Mouse (Mus musculus): Measurements from ENCODE around the gene Foxp1.
A peak's percentile ranks its signal among the peaks of the same experiment; 100 is the strongest.

Gene Foxp1

DNA sequence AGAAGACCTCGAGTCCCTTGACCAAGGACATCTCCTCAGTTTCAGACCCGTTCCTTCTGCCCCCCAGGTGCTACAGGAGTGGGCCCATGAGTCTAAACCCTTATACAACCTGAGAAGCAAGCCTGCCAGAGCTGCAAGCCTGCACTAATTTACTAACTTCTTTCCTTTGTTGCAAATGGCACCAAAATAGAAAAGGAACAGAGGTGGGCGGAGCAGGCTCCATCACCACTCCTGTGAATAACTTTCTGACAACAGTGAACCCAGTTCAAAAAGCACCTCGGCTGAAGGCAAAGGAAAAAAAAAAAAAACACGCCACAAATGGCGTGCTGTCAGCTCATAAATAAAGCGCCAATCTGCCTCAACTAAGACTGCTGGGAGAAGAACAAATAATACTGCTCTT, 81.4 kb downstream of the Foxp1 start:
- no peak for DNase-seq (ENCODE audit: low read depth in 1 of 2, low spot score in 2 of 2)

DNA sequence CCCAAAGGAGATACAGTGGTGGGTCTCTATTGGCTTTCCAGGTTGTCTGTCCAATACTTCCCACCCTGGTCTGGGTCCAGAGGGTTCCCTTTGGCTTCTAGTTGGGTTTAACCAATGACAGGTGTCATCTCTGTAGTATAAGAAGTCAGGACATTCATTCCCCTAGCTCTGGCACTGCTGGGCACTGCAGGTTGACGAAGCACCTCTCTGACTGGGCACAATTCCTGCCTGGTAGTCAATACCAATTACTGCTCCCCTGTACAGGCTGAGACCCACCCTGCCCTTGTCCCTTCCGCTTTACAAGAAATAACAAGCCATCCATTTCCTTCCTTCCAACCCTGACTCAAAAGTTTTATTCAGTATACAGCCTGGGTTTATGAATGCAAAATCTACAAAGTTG, 81.9 kb downstream of the Foxp1 start:
- no peak for DNase-seq (ENCODE audit: low read depth in 1 of 2, low spot score in 2 of 2)

DNA sequence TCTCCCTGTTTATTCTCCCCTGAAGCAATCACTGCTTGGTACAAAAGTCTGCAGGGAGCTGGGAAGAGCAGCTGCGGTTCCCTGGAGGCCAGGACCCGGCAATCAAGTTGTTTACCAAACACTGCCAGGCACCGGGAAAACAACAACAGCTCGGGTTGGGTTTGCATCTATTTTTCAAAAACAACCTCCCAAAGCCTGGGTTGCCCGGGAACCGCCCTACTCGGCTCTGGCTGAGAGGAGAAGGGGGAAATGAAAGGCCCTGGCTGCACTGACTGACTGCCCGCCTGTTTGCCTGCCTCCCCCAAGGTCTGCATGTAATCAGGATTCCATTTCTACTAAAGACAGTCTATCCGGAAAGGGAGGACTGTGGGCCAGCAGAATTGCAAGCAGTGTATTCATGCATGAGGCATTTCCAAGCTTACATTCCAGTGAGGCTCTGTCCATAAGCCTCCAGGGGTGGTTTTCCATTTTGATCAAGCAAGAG, 82.6 kb downstream of the Foxp1 start:
- DNase-seq (ENCODE audit: low read depth in 1 of 2, low spot score in 2 of 2), result peak; percentile 38 to 45

DNA sequence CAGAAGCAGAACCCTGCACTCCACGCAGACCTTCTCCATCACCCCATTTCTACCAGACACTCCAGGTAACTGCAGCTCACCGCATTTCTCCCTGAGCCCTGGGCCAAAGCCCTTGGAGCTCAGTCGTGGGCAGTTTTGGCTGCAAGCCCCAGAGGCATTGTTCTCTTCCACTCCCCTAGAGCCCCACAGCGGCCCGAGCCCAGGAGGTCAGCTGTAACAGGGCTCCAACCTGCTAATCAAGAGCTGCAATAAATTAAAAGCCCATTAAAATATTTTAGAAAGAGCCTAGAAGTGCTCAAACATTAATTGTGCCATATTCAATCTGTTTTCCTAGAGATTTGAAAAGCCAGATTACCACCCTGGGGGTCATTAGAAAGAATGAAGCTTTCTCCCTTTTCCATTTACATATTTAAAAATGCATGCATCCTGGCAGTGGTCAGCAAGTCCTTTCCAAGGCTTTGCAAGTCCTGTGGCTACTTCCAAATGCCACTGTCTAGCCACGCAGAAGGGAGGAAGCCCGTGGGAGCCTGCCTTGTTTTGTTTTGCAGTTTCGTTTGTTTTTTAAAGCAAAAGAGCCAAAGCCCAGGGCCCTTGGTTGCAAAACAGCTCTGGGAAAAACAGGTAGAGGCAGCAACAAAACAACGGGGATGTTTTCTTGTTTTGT, 83.2 kb downstream of the Foxp1 start:
- DNase-seq (ENCODE audit: low read depth in 1 of 2, low spot score in 2 of 2), result no peak

DNA sequence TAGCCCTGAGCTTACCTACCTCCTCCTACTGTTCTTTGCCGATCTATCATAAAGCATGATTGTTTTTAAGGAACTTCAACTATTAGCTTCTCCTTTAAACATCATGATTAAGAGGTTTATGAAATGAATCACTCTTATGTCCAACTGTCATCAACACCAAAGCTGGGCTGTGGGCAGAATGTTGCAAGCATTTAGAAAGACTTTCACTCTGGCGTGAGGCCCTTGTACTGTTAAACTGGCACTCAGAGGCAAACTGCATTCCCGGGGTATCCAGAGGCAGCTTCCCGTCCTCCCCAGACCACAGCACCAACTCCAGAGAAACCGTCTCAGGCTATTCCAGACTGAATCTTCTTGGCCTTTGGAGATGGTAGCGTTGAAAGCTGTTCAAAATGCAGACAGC, 86.2 kb downstream of the Foxp1 start:
- peak; percentile 62 to 66 for DNase-seq (ENCODE audit: low read depth in 1 of 2, low spot score in 2 of 2)

DNA sequence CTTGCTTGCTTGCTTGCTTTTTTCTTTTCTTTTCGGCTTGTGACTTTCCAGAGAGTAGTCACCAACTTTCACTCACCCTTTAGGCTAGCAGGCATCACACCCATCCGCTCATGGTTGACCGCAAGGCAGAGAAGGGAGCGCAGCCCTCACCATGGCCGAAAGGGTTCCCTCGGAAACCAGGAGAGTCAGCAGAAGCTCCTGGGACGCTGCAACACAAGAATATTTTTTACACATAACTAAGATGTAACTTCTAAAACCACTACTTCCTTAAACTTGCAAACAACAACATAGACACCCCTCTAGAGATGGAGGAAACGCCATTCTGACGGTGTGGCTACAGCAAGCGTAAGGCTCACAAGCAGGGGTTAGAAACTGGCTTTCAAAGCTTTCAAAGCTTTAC, 87.4 kb downstream of the Foxp1 start:
- peak; percentile 73 to 79 for DNase-seq (ENCODE audit: low read depth in 1 of 2, low spot score in 2 of 2)

DNA sequence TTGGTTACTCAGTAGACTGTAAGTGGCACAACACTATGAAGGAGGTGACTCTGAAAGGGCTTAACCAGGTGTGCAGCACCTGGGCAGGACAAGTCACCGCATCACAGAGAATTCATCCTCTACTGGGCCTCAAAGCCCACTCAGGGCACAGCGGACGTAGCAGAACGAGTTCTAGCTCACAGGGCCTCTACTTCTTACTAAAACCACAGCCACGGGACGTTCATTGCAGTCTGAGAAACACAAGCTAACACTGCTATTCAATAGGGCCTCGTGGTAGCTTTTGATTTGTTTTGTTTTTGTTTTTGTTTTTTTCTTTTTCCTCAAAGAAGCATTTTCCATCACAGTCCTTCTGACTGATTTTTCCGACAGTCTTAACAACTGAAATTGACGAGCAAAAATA, 89.5 kb downstream of the Foxp1 start:
- no peak for DNase-seq (ENCODE audit: low read depth in 1 of 2, low spot score in 2 of 2)

DNA sequence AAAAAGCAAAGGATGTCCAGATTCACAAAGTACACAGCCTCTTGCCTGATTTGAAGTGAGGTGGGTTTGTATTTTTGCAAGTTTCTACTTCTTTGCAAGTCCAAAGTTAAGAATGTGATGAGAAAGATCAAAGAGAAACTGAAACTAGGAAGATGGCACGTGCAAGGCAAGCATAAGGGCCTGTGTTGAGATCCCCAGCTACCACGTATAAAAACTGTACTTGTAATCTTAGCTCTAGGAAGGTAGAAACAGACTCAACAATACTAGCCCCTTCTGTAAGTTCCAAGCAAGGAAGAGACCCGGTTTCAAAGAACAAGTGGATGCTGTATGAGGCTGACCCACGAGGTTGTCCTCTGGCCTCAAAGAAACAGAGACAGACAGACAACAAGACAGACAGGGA, 90.6 kb downstream of the Foxp1 start:
- no peak for DNase-seq (ENCODE audit: low read depth in 1 of 2, low spot score in 2 of 2)

DNA sequence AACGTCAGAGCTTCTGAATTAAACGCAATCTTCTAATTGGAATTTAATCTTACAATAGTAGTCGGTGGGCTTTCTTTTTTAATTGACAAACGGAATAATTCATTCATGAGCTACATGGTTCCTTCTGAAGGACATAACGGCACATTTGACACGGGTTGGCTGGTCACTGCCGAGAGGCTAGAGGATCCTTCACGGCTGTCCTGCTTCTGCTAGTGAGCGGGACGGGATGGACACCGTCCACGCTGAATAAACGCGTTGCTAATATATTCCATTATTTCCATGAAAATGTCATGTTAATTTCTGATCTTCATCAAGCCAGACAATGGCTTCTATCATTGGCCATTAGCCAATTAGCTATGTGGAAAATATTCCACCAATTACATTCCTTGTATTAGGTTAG, 92.0 kb downstream of the Foxp1 start:
- DNase-seq (ENCODE audit: low read depth in 1 of 2, low spot score in 2 of 2), result no peak

DNA sequence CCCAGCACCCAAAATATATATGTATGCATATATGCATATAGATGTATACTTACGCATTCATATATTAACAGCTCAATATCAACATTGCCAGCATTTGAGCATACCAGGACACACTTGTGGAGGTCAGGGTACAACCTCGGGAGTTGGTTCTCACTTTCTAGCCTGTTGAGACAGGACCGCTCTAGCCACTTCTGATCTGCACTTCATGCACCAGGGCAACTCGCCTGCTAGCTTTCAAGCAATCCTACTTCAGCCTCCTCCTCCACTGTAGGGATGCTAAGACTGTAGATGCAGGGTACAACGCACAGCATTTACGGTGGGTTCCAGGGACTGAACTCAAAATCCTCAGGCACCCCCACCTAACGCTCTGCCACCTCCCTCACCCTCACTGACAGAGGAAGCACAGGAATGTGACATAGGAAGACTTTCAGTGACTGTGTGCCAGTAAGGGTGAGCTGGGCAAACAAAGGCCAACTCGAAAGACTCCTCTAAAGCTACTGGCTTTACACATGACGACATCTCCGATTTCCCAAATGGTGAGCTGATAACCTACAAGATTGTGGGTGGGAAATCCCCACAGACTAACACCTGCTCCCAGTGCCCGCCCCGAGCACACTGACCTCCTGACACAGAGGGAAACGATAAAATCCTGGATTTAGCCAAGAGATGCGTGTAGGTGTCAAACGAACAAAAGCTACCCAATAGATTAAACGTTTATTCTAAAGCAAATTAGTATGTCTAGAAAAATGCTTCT, 93.0 kb downstream of the Foxp1 start:
- DNase-seq (ENCODE audit: low read depth in 1 of 2, low spot score in 2 of 2), result no peak

DNA sequence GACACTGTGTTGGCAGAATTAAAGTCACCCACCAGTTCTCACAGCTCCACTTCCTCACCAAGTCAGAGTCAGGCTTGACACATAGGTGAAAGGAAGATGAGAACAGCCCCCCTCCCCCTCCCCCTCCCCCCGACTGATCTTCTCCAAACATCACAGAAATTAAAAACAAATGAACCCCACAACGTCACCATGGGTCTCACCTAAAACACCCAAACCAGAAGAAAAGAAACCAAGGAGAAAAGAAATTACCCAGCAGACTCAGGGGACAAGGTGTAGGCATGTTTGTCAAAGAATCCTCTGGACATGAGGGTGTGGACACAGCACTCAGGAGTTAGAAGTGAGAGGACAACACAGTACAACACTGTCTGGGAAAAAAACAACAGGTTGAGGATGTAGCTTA, 93.6 kb downstream of the Foxp1 start:
- DNase-seq (ENCODE audit: low read depth in 1 of 2, low spot score in 2 of 2), result no peak

DNA sequence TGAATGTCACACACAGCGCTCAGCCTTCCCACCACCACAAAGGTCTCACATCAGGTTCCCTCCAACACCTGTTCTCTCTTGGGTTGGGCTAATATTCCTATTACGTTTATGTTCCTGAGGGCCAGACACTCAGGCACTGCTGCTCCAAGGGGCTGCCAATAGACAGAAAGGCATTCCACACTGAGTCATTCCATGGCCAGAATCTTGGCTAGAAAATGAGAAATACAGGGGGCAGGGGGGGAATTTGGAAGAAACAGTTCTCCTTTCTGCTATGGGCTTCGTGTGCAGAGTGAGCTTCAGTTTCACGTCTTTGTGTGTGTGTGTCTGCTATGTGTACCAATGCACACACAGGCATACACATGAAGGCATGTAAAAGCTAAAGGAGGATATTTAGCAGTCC, 95.2 kb downstream of the Foxp1 start:
- no peak for DNase-seq (ENCODE audit: low read depth in 1 of 2, low spot score in 2 of 2)

DNA sequence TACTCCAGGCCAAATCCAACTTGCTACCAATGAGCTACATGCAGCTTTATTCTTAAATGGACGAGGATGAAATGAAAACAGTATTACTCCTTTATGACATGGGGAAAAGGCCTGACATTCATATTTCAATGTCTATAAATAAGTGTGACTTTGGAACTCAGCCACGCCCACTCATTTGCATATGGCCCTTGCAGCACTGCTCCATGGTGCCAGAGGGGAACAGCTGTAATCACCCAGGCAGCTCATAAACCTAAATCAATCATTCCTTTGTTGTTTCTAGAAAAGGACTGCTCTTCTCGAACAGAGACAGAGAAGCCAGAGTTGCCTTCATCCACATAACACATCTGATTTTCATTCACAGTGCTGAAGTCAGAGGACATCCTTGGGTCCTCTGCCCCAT, 97.5 kb downstream of the Foxp1 start:
- no peak for DNase-seq (ENCODE audit: low read depth in 1 of 2, low spot score in 2 of 2)

DNA sequence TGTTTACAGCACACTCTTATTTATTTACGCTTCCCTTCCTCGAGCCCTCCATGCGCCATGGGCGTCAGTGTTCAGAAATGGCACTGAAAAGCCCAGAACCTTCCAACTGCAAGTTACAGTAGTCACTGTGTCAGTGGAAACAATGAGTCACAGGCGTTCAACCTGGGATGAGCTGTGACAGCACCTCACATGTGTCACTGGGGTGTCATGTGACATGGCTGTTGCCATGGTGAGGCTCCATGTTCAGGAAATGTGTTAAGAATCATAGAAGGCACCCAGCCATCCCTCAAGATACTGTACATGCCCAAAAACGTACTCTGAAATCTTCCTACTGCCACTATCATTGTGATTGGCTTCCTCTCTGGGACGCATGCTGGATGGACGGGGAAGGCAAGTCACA, 101.9 kb downstream of the Foxp1 start:
- DNase-seq (ENCODE audit: low read depth in 1 of 2, low spot score in 2 of 2), result no peak

DNA sequence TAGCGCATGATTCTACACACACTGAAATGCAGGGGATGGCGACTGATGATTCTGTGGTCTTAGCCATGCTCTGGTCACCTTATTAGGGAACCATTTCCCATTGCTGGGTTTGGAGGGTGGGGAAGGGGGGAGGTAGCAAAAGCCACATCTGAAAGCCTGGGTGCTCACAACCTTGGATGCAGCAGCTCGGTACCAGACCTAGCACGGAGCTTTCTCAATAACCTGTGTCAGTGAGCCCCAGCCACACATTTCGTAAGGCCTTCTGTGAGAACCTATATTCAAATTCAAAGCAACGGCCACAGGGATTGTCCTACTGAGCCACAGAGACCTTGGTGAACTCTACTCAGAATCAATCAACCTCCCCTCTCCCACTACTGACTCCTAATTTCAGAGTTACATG, 109.9 kb downstream of the Foxp1 start:
- DNase-seq (ENCODE audit: low read depth in 1 of 2, low spot score in 2 of 2), result no peak

DNA sequence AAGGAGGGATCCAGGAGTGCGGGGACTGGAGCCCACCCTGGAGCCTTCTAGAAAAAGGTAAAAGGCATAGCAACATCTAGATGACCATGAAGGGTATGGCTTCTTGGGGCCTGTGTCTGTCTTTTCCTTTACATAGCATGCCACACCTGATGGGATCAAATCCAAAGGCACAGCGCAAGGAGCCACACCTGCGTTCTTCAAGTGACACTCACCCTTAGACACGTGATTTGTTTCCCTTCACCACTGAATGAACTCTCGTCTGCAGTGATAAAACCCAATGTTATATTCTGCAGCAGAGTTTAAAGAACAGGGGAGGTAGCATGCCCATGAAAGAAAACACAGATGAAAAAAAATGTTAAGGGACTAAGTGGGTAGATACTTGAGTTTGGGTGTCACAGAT, 112.9 kb downstream of the Foxp1 start:
- no peak for DNase-seq (ENCODE audit: low read depth in 1 of 2, low spot score in 2 of 2)

DNA sequence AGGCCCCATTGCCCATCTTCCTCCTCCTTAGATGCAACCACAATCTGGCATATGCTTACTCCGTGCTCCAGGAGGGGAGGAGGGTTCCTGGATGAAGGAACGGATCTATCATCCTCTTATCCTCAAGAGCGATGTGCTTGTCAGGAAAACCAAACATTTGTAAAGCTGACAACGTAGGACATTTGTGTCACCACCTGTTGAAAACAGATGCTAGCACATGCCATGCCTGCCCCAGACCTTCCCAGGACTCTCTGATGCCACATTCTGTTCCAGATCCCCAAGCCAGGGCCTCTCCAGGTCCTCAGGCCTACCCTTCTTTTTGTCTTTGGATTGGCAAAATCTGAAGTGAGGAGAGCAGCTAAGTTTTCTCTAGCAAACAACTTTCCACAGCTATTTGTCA, 113.6 kb downstream of the Foxp1 start:
- no peak for DNase-seq (ENCODE audit: low read depth in 1 of 2, low spot score in 2 of 2)

DNA sequence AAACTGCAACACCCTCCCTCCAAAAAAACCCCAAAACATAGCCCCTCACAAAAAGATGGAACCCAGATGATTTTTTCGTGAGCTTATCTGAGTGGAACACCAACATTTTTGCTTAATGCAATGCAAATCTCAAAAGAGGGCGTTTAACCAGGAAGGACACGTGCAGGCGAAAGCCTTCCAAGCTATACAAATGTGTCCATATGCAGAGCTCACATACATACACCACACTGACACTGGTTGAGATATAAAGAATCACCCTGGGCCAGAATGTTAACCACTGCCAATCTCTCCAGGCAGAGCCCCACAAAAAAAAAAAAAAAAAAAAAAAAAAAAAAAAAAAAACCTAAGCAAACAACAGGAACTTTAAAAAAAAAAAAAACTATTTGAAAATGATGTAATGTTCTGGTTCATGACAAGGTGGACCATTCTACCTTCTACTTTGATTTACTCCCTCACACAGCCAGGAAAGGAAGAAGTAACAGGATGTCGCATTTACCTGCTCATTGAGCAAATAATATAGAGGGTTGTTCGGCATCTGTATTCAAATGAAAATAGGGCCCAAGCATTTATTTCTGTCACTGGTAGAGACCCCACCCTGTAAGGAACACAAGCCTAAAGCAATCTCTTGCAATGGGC, 118.6 kb downstream of the Foxp1 start:
- no peak for DNase-seq (ENCODE audit: low read depth in 1 of 2, low spot score in 2 of 2)

DNA sequence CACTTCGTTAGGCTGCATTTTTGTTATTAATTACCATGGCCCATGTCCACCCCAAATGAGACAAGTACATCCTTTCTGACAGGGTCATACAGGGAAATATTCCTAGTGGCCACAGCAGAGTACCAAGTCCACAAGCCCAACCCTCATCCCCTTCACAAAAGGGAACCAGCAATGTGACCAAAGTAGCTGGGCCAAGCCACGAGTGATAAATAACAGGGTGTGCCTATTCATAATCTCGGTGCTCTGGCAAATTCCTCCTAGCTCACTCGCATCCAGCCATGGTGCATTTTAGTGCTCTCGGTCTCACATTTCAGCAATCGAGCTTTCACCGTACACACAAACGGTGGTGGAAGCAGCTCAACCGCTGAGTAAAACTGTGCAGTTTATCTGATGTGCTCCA, 119.6 kb downstream of the Foxp1 start:
- no peak for DNase-seq (ENCODE audit: low read depth in 1 of 2, low spot score in 2 of 2)

DNA sequence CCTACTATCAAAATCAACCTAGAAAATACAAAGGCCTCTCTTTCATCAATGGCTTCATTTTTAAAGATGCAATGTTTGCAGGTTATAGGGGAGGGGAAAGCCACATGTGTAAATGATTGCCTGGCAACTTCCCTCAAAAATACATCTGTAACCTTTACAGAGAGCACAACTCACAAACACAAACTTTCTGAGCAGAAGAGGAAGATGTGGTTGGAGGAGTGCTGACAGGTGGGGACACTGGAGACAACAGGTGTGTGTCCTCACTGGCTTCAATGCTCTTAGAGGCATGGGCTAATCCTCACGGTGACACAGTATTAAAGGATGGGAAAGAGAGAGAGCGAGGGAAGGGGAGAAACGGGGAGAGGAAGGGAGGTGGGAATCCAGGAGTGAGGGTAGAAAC, 120.2 kb downstream of the Foxp1 start:
- no peak for DNase-seq (ENCODE audit: low read depth in 1 of 2, low spot score in 2 of 2)

DNA sequence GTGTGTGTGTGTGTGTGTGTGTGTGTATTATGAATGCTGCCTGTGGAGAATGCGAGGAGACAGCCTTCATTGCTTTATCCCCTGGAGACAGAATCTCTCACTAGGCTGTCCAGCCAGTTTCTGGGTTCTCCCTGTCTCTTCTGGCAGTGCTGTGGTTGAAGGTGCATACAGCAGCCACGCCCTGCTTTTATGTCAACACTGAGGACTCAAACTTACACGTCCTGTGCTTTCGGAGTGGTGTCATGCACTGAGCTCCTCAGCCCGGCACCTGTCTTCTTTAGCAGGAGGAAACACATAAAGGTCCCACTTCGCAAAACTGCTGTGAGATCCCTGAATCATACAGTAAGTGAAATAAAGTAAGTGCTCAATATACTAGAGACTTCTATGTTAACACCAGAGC, 120.7 kb downstream of the Foxp1 start:
- no peak for DNase-seq (ENCODE audit: low read depth in 1 of 2, low spot score in 2 of 2)

DNA sequence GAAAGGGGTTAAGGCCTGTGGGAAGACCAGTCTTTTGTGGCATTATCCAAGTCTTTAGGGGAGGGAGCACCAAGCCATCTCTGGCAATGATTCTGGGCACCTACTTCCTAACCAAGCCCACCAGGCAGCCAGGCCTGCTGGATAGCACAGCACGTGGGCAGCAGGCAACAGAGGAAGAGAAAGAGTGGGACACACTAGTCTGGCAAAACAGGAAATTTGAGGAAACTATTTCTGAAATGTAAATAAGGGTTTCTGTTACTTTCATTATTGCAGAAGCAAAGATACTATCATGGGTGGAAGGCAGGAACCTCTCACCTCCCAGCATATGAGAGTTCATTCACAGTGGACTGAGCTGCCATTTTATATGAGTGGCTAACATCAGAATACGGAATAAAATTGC, 121.3 kb downstream of the Foxp1 start:
- no peak for DNase-seq (ENCODE audit: low read depth in 1 of 2, low spot score in 2 of 2)

Data from monocyte, adult 2 months (primary cell).